Mouse (Mus musculus) embryonic fibroblast, embryonic 13.5 days (primary cell): Measurements from ENCODE around the gene Marc2.

Experiments used
- CTCF ChIP-seq: IDR thresholded peaks from 2 replicates; pipeline ENCODE4 v1.5.1; 2011; ENCODE audit warnings: mild to moderate bottlenecking, control low read depth, low read length, moderate library complexity, borderline replicate concordance; ENCODE audit not compliant: insufficient read depth
- POLR2A ChIP-seq: IDR thresholded peaks from 2 replicates; pipeline ENCODE4 v1.6.1; 2011; ENCODE audit warnings: low read depth, mild to moderate bottlenecking, control low read depth, low read length, moderate library complexity

GRCm38 (mm10) chr1:184853922-184854321, 7.7 kb upstream of the Marc2 start:
- TF ChIP-seq CTCF = no peak
- no peak for TF ChIP-seq POLR2A
